Mouse (Mus musculus) stomach, embryonic 14.5 days (tissue): ENCODE measurements around the gene Taco1. TPM values are rescaled to one million over a fixed set of nuclear protein-coding genes. Genes with fewer than 3 reads are reported as not detected.
A peak's percentile ranks its signal among the peaks of the same experiment; 100 is the strongest.
"Not testable (repeated sequence)": the region's sequence is repeated elsewhere in the genome, so short reads cannot be mapped to it uniquely, and the experiment has no call there.

ENCODE experiments used
- ATAC-seq: fragments of 200-750 bp; cut with Nextera tagmentation; 2 replicates; pipeline ENCODE4 v1.8.0; 2017; ENCODE audit warnings: low read depth, moderate TSS enrichment; ENCODE audit not compliant: insufficient number of reproducible peaks, insufficient read depth, low FRiP score
- H3K27ac ChIP-seq: fragments of 300-500 bp; sonication (generic); 2 replicates; pipeline ENCODE4 v1.5.1; 2014; ENCODE audit warnings: mild to moderate bottlenecking, low read length, moderate library complexity, mixed read lengths
- H3K27me3 ChIP-seq: fragments of 300-500 bp; sonication (generic); 2 replicates; pipeline ENCODE4 v1.6.1; 2014; ENCODE audit warnings: low read length, control low read depth, mixed read lengths; ENCODE audit not compliant: control insufficient read depth, insufficient read depth
- H3K36me3 ChIP-seq: fragments of 300-500 bp; sonication (generic); 2 replicates; pipeline ENCODE4 v1.6.1; 2014; ENCODE audit warnings: mild to moderate bottlenecking, control low read depth, low read length, moderate library complexity, mixed read lengths; ENCODE audit not compliant: control insufficient read depth, insufficient read depth
- H3K4me1 ChIP-seq: fragments of 300-500 bp; sonication (generic); 2 replicates; pipeline ENCODE4 v1.6.1; 2014; ENCODE audit warnings: low read length, control low read depth, mixed read lengths; ENCODE audit not compliant: control insufficient read depth, insufficient read depth
- H3K4me2 ChIP-seq: fragments of 300-500 bp; sonication (generic); replicated peaks from 2 replicates; pipeline ENCODE4 v1.6.1; 2014; ENCODE audit warnings: low read depth, low read length, control low read depth
- H3K4me3 ChIP-seq: fragments of 300-500 bp; sonication (generic); 2 replicates; pipeline ENCODE4 v1.5.1; 2014; ENCODE audit warnings: low read depth, low read length, control low read depth
- H3K9ac ChIP-seq: fragments of 300-500 bp; sonication (generic); replicated peaks from 2 replicates; pipeline ENCODE4 v1.6.1; 2014; ENCODE audit warnings: low read depth, mild to moderate bottlenecking, control low read depth, low read length, moderate library complexity, mixed read lengths
- H3K9me3 ChIP-seq: fragments of 300-500 bp; sonication (generic); 2 replicates; pipeline ENCODE4 v1.6.1; 2016; ENCODE audit warnings: low read depth, low read length, control low read depth; ENCODE audit not compliant: control insufficient read depth
- WGBS: fragments of 180-500 bp; shearing (Covaris S2); extraction: QIAGEN DNeasy Blood & Tissue Kit; methylation state at CpG from one replicate; pipeline ENCODE4 v1.1.7; 2014; 5-methylcytosine and 5-hydroxymethylcytosine counted together
- polyA plus RNA-seq: library from polyadenylated mRNA; unstranded; fragments of >200 nt; fragmentation: Nextera tagmentation; extraction: Ambion mirVana; gene quantifications from 2 replicates; pipeline ENCODE4 v1.2.1, GENCODE M21; 2014

The Taco1 gene
- polyA plus RNA-seq, 1 experiment from 2014 or later: 11.1 TPM

GRCm38 (mm10) chr11:106066616-106067015 is 755 bp downstream of the Taco1 start:
- not testable (repeated sequence) for ATAC-seq, H3K4me1 ChIP-seq, H3K9me3 ChIP-seq, H3K27me3 ChIP-seq, H3K36me3 ChIP-seq
- Histone ChIP-seq H3K4me3 (peak overlapping the region; percentile 79), H3K27ac (peak overlapping the region; percentile 86), H3K9ac (peak overlapping the region; percentile 82), H3K4me2 (peak overlapping the region; percentile 90)
- WGBS: 13% methylated on average over 23 of the region's 23 CpGs

- no peaks in the 10 kb centered on the region for H3K9me3 ChIP-seq
- no peak for ATAC-seq
- no peaks in the 10 kb centered on the region for H3K27me3 ChIP-seq
- H3K9ac ChIP-seq: no peak overlapping the region
- no peak overlapping the region for H3K4me3 ChIP-seq
- peaks cover 12% of the 10 kb centered on the region for H3K36me3 ChIP-seq
- no peak overlapping the region for H3K4me2 ChIP-seq
- H3K4me1 ChIP-seq: no peaks in the 10 kb centered on the region
- WGBS: 85% methylated on average over 3 of the region's 3 CpGs
- no peak overlapping the region for H3K27ac ChIP-seq
Observed at GRCm38 (mm10) chr11:106073774-106074173, 7.9 kb downstream of the Taco1 start.

- Histone ChIP-seq H3K27ac (no peak overlapping the region), H3K4me1 (no peaks in the 10 kb centered on the region), H3K36me3 (peaks cover 12% of the 10 kb centered on the region), H3K4me3 (no peak overlapping the region), H3K27me3 (no peaks in the 10 kb centered on the region), H3K9me3 (no peaks in the 10 kb centered on the region), H3K9ac (no peak overlapping the region), H3K4me2 (no peak overlapping the region)
- WGBS: 4% methylated on average over 4 of the region's 4 CpGs
- no peak; the same call in 1 of the 2 replicates for ATAC-seq
Observed at GRCm38 (mm10) chr11:106076321-106076720, 10.5 kb downstream of the Taco1 start.

GRCm38 (mm10) chr11:106083708-106084701 is 18.1 kb downstream of the Taco1 start, which contains the start of gene Map3k3:
TSS of gene Map3k3 (plus strand) at chr11:106084613.
- H3K27ac ChIP-seq: peak within 1 kb of the TSS; percentile 98
- 1% methylated on average over 69 of the region's 69 CpGs for WGBS

DNA sequence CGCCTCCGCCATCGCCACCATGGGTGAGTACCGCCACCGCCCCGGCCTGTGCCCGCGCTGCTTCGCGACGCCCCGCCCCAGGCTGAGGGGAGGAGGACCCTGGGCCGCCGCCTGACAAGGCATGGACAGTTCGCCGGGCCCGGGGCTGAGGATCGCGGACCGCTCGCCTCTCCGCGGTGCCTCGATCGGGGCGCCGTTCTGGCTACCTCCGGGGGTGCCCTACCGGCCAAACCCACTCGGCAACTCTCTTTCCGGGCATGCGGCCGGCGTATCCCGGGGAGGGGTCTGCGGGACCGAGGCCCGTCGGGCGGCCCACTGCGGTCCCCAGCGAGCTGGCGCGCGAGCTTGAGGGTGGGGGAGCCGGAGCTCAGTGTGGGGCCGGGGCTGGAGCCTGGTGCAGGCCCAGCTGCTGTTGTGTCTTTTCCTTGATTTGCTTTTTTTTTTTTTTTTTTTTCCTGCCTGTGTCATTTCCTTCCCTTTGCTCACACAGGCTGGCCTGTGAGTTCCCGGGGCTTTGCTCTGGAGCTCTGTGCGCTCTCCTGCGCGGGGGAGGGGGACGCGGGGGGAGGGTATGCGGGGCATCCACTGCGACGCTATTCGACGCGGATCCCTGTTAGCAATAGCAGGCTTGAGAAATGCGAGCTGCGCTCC is 19.2 kb downstream of the Taco1 start:
- H3K27me3 ChIP-seq: no peaks in the 10 kb centered on the region
- WGBS: under 1% methylated on average over 52 of the region's 61 CpGs
- peaks cover 9% of the 10 kb centered on the region; the same call in 1 of the 2 replicates for H3K4me1 ChIP-seq
- peak overlapping the region; percentile 54 for H3K4me2 ChIP-seq
- H3K4me3 ChIP-seq: peak overlapping the region; percentile 89
- no peaks in the 10 kb centered on the region for H3K9me3 ChIP-seq
- ATAC-seq: peak; percentile 66
- peak overlapping the region; percentile 98 for H3K27ac ChIP-seq
- H3K36me3 ChIP-seq: no peaks in the 10 kb centered on the region
- peak overlapping the region; percentile 88 for H3K9ac ChIP-seq

More at GRCm38 (mm10) chr11:106083708-106084701, 18.1 kb downstream of the Taco1 start, which contains the start of gene Map3k3:
- Histone ChIP-seq H3K36me3 (no peaks in the 10 kb centered on the region), H3K27me3 (no peaks in the 10 kb centered on the region), H3K9ac (peak within 1 kb of the TSS; percentile 88), H3K4me3 (peak within 1 kb of the TSS; percentile 89), H3K4me1 (peaks cover 9% of the 10 kb centered on the region; the same call in 1 of the 2 replicates), H3K9me3 (no peaks in the 10 kb centered on the region), H3K4me2 (peak within 1 kb of the TSS; percentile 64)
- ATAC-seq: peak; percentile 99

DNA sequence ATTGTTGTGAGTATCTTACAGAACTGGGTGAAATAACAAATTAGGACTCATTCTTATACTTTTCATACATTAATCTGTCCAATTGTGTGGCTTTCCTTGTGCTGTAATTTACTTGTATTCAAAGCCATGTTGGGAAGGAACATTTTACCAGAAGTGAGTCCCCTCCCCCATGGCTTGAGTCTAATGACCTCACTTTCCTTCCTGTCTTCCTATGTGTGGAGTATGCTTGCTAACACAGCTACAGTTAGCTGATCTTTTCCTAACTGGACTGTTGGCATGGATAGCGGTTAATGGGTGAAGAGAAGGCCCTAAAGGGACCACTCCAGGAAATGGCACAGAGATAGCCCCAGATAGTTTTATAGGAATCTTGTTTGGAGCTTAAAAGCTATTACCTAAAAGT is 32.4 kb downstream of the Taco1 start:
- H3K27ac ChIP-seq: peak overlapping the region; percentile 6; the same call in 1 of the 2 replicates

DNA sequence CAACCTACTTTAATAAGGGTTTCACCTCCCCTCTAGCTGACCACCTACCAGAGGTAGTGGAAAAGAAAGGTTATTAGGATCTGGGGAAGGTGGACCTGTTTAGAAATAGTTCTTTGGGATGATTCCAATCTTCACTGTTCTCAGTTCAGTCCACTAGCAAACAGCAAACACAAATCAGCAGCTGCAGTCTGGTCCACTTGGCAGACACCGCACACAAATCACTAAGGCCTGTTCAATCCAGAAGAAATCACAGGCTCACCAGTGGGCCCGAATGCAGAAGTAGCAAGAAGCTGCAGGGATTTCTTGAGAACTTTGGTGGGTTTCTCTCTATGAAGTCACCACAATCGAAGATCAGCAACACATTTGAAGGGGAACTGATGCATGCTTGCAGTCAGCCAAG is 37.0 kb downstream of the Taco1 start:
- H3K9me3 ChIP-seq: no peaks in the 10 kb centered on the region
- H3K4me3 ChIP-seq: no peak overlapping the region
- ATAC-seq: no peak
- 0 out of 2 replicates have a peak, but pooled peaks cover 3% of the 10 kb centered on the region for H3K36me3 ChIP-seq
- WGBS: 90% methylated on average over 3 of the region's 3 CpGs
- H3K27me3 ChIP-seq: no peaks in the 10 kb centered on the region
- H3K27ac ChIP-seq: no peak overlapping the region
- no peak overlapping the region for H3K4me2 ChIP-seq
- no peaks in the 10 kb centered on the region for H3K4me1 ChIP-seq
- no peak overlapping the region for H3K9ac ChIP-seq

More for the DNA sequence above, 32.4 kb downstream of the Taco1 start:
- Histone ChIP-seq H3K27me3 (no peaks in the 10 kb centered on the region), H3K4me3 (no peak overlapping the region), H3K9ac (no peak overlapping the region), H3K9me3 (no peaks in the 10 kb centered on the region), H3K4me1 (no peaks in the 10 kb centered on the region), H3K36me3 (peaks cover 3% of the 10 kb centered on the region; the same call in 1 of the 2 replicates), H3K4me2 (no peak overlapping the region)
- ATAC-seq: no peak
- WGBS: 84% methylated on average over 1 of the region's 1 CpGs

- no peak overlapping the region for H3K4me2 ChIP-seq
- no peaks in the 10 kb centered on the region for H3K9me3 ChIP-seq
- no peak overlapping the region for H3K27ac ChIP-seq
- no peak for ATAC-seq
- H3K4me1 ChIP-seq: no peaks in the 10 kb centered on the region
- peaks cover 2% of the 10 kb centered on the region; the same call in 1 of the 2 replicates for H3K36me3 ChIP-seq
- no peak overlapping the region for H3K4me3 ChIP-seq
- H3K9ac ChIP-seq: no peak overlapping the region
- WGBS: 77% methylated on average over 8 of the region's 8 CpGs
- no peaks in the 10 kb centered on the region for H3K27me3 ChIP-seq
Observed at GRCm38 (mm10) chr11:106106047-106106587, 40.3 kb downstream of the Taco1 start.
